Mouse (Mus musculus): ENCODE data around the gene Arid1b.

Gene Arid1b

DNA sequence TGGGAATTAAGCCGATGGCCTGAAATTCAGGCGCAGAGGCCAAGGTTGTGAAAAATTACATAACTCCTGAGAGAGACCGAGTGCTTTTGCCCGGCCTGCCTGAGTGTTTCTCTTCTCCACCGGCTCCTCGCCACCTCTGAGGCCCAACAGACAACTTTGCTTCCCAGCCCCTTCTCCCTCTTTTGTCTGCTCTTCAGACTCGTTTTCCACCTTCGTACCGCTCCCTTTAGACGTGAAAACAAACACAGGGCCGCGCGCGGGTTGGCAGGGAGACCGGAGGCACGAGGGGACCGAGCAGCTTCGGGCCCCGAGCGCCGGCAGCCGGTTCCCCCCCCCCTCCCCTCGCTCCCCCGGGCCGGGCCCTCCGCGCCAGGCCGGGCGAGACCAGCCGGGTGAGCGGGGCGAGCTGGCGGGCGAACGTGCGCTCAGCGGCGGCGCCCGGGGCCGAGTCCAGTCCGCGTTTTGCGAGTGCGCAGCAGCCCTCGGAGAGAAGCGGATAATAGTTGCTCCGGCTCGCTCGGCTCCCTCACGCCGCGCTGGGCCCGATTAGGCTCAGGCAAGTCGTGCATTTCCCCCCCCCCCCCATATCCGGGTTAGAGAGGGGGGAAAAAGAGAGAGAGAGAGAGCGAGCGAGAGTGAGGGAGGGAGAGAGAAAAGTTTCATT, at the start of gene Arid1b:
Gene Arid1b (plus strand): TSS at position 493 of the 664 bp plus-strand sequence.
- peak; percentile 88 to 89 for DNase-seq (ENCODE audit: low spot score in 2 of 2)

GRCm38 (mm10) chr17:4945311-4945751, 48.8 kb upstream of the Arid1b start:
- no peak for DNase-seq (ENCODE audit: low spot score in 2 of 2)

DNA sequence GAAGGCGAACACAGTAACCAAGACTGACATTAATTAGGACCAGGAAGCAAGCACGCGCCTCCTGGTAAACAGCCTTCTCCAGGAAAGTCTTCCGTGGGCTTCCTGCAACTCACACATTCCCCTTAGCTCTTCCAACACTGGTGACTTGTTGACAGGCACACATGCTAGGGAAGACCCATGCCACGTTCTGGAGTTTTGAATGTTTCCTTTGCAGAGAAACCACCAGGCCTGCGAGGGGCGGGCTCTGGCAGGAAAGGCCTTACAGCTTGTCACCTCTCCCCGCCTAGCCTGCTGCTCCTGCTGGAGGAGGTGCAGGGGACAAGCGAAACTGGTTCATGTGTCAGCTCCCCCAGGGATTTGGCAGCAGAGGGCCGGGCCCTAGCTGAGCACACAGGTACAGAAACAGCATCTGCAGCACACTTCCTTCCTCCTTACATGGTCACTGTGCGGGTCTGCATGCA, 48.2 kb upstream of the Arid1b start:
- DNase-seq (ENCODE audit: low spot score in 2 of 2), result peak in 1 of 2 experiments; percentile 28

DNA sequence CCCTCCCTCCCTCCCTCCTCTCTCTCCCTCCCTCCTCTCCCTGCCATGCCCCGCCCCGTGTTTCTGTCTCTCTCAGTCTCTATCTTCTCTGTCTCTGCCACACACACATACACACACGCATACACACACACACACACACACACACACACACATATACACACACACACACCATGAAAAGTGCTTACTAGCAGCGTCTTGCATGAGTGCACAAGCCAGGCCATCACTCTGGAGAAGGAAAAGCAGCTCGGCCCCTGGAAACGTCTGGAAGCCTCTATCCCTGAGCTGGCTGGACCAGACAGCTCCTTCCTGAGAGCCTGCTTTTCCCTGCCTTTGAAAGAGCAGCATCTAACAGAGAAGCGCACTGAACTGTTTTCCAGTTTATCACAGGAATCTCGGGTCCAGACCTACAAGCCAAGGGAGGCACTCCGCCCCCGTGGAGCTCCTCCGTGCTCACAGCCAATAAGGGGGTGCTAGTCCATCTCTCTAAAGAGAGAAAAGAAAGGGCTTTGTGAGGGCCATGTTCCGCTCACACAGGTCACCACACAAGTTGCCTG, 47.6 kb upstream of the Arid1b start:
- DNase-seq (ENCODE audit: low spot score in 2 of 2), result no peak

DNA sequence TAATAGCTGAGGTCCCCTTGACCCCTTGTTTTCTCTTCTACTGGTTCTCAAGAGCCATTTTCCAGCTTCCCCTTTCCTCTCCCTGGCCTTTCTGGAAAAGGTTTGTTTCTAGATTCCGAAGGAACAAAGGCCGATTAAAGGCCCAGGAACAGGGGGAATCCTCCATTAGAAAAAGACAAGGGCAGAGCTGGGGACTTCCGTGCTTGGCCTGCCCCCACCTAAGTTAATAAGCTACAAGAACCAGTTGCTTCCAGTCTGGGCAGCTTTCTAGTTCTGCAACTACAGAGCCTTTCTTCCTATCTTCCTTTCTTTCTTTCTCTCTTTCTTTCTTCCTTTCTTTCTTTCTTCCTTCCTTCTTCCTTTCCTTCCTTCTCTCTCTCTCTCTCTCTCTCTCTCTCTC, 47.1 kb upstream of the Arid1b start:
- no peak for DNase-seq (ENCODE audit: low spot score in 2 of 2)

- DNase-seq (ENCODE audit: low spot score in 2 of 2), result no peak
Measured at GRCm38 (mm10) chr17:4947439-4947838, 46.7 kb upstream of the Arid1b start.

- no peak for DNase-seq (ENCODE audit: low spot score in 2 of 2)
Measured at GRCm38 (mm10) chr17:4948501-4948900, 45.6 kb upstream of the Arid1b start.

- DNase-seq (ENCODE audit: low spot score in 2 of 2), result no peak
Measured at GRCm38 (mm10) chr17:4954431-4954830, 39.7 kb upstream of the Arid1b start.

GRCm38 (mm10) chr17:4964192-4964877, 29.8 kb upstream of the Arid1b start:
- DNase-seq (ENCODE audit: low spot score in 2 of 2), result no peak

- no peak for DNase-seq (ENCODE audit: low spot score in 2 of 2)
Measured at GRCm38 (mm10) chr17:4967201-4967600, 26.9 kb upstream of the Arid1b start.

DNA sequence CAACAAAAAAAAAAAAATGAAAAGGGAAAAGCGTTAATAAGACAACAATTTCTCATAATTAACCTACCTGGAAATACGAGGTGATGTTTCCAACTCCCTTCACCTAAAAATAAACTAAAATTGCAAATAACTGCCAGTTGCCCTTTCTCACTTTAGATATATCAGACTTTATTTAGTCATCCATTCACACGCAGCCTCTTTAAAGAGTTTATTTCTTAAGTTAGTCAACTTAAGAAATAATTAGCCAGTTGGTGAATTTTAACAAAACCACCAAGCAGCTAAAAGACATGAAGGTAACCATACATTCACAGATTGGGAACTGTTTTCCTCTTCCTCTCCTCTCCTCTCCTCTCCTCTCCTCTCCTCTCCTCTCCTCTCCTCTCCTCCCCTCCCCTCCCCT, 26.1 kb upstream of the Arid1b start:
- no peak for DNase-seq (ENCODE audit: low spot score in 2 of 2)

DNA sequence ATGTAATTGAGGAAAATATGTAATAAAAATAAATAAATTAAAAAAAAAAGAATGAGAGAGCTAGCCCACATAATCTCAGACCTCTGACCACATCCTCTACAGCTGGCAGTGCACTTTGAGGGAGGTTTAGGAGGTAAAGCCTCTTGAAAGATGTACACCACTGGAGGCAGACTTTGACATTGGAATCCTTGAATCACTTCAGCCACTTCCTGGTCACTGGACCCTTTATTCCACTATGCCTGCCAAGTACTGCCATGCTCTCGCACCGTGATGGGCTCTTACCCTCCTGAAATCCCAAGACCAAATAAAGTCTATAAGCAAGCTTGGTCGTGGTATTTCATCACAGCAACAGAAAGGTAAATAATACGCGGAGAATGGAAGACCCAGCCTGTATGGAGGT, 25.3 kb upstream of the Arid1b start:
- DNase-seq (ENCODE audit: low spot score in 2 of 2), result no peak

- DNase-seq (ENCODE audit: low spot score in 2 of 2), result no peak
Measured at GRCm38 (mm10) chr17:4972261-4972660, 21.9 kb upstream of the Arid1b start.

GRCm38 (mm10) chr17:4974736-4975135, 19.4 kb upstream of the Arid1b start:
- peak; percentile 80 for DNase-seq (ENCODE audit: low spot score in 2 of 2)

DNA sequence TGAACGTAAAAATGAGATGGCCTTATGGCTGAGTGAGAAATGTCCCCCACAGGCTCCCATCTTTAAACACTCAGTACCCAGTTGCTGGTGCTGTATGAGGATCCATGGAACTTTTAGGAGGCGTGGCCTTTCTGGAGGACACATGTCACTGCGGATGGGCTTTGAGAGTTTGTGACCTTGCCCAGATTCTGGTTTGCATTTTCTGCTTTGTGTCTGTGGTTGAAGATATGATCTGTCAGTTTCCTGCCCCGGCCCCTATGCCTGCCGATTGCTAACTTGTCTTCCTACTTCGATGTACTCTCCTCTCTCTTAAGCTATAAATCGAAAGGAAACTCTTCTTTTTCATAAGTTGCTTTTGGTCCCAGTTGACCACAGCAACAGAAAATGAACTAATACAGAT, 14.0 kb upstream of the Arid1b start:
- no peak for DNase-seq (ENCODE audit: low spot score in 2 of 2)

DNA sequence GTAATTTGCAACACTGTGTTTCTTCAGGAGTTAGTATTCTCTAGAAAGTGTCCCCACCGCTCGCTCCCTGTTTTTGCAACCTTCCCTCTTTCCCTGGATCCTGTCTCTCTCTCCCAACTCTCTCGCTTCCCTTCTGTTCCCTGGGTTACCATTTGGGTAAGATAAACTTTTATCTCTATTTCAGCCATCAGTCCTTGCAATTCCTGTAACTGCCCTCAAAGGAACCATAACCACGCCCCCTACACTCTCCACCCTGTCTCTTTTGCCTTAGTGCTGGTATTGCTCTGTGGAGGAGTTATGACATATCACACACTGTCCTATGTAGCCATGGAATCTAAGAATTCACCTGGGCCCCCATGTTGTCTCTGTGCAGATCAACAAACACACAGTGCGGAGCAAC, 11.3 kb upstream of the Arid1b start:
- DNase-seq (ENCODE audit: low spot score in 2 of 2), result no peak

DNA sequence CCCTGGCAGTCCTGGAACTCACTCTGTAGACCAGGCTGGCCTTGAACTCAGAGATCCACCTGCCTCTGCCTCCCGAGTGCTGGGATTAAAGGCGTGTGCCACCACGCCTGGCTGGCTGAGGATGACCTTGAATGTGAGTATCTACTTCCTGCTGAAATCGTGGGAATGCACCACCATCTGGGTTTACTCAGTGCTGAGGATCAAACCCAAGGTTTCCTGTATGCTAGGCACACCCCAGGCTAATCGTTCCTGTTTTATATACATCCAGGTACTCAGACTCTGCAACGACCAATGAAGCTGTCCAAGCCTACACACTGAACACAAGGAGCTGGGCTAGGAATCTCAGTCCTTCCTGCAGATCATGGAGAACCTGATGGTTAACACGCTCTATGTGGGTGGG, 9.4 kb upstream of the Arid1b start:
- no peak for DNase-seq (ENCODE audit: low spot score in 2 of 2)

DNA sequence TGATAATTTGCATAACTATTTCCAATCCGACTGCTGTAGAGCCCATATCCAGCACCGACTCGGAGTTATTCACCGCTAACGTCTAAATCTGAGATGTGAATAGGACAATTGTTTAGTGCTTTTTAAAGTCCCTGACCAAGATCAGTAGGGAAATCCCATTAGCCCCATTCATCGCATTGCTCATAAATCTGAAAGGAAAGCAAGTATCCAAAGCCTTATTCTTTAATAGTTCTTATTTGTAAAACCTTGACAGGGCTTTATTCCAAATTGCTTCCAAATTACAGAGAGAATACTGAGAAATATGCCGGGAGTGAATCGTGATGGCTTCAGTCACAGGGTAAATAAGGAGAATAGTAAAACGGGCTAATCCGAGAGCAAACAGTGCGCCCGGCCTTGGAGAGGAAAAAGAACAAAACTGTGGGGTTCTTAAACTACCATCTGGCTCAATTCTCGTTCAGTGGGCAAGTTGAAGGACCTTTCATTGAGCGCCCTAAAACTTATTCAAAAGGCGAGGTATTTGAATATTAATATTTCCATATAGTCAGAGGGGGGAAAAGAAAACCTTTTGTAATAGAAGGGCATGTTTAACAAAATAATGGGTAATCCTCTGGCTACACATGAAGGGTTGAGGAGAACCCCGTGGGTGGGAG, 3.1 kb upstream of the Arid1b start:
- no peak for DNase-seq (ENCODE audit: low spot score in 2 of 2)

DNA sequence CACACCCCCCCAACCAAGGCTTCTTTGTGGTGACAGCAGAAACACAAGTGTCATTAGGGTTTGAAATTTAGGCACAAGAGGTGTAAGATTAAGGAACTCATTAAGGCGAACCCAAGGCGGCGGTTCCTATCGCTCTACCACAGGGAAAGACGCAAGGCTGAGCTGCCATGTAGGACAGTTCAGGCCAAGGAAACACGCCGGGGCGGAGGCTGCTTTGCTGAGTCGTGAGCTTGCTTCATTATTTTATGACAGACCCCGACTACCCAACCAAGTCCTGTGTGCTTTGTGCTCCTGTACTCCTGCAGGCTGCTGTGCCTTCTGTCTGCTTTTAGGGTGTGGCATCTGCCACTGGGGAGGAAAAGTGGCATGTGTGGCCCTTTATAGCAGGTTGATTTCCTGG, 2.5 kb upstream of the Arid1b start:
- DNase-seq (ENCODE audit: low spot score in 2 of 2), result no peak

DNA sequence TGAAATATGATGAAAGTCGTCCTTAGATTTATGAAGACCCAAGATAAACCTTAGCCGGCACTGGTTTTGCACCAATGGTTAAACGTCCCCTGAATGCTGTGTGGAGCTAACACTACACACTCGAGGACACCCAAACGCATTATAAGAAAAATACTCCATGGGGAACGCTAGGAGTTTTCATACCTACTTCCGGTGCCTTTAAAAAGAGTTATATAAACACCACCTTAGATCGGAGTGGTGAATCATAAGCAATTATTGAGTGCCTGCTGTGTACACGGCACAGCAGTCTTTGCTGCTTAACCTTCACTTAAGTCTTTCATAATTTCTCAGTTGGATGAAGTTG, 664 bp upstream of the Arid1b start:
- DNase-seq (ENCODE audit: low spot score in 2 of 2), result no peak

- DNase-seq (ENCODE audit: low spot score in 2 of 2), result no peak
Measured at GRCm38 (mm10) chr17:4994504-4994812, 326 bp downstream of the Arid1b start.

GRCm38 (mm10) chr17:4994813-4995560, 855 bp downstream of the Arid1b start:
- peak; percentile 78 to 81 for DNase-seq (ENCODE audit: low spot score in 2 of 2)
